Comparison of ENCODE assay signal across 12 mouse cellular contexts in genomic region chr10:90112662-90113061, GRCm38 (mm10).
DNase-seq lines count a peak whose midpoint lies in the region; ATAC-seq and TF ChIP-seq lines count a peak whose summit lies in the region.
"Had no signal": no experiment of that assay in that cellular context is flagged by ENCODE, and none has a peak within 500 bp of the region (broad histone marks: within the 10 kb centered on the region; RNA-seq: fewer than 3 reads in every experiment).

No protein-coding gene starts in this region.

- ATAC-seq in lung, embryonic 14.5 days (ENCODE audit: insufficient read depth): peak; percentile 82
- ATAC-seq in stomach, postnatal 0 days (ENCODE audit: low FRiP score, low TSS enrichment): no peak

- TF ChIP-seq EP300 in heart, adult 2 months (IDR thresholded peaks at IDR 0.05; ENCODE audit: insufficient read depth, low read depth, low read length): no peak
- TF ChIP-seq EP300 in stomach, postnatal 0 days (optimal IDR thresholded peaks at IDR 0.05): no peak

- no peak overlapping the region for H3K27ac ChIP-seq in heart, adult 2 months
- no peak overlapping the region for H3K27ac ChIP-seq in heart, embryonic 10.5 days
- no peak overlapping the region for H3K27ac ChIP-seq in lung, embryonic 14.5 days (ENCODE audit: low read depth)
- no peak overlapping the region for H3K27ac ChIP-seq in stomach, postnatal 0 days (replicated peaks)
- H3K27ac ChIP-seq: hindbrain, embryonic 13.5 days had no signal

- H3K36me3 ChIP-seq in heart, adult 2 months (ENCODE audit: control insufficient read depth, insufficient read depth, low read length): no peaks in the 10 kb centered on the region
- H3K36me3 ChIP-seq in heart, embryonic 10.5 days: no peaks in the 10 kb centered on the region
- H3K36me3 ChIP-seq in lung, embryonic 14.5 days (ENCODE audit: insufficient read depth): no peaks in the 10 kb centered on the region
- no peaks in the 10 kb centered on the region for H3K36me3 ChIP-seq in stomach, postnatal 0 days (ENCODE audit: control insufficient read depth, insufficient read depth, low read length)
- H3K36me3 ChIP-seq: hindbrain, embryonic 13.5 days had no signal

- no peaks in the 10 kb centered on the region for H3K9me3 ChIP-seq in heart, embryonic 10.5 days
- no peaks in the 10 kb centered on the region for H3K9me3 ChIP-seq in lung, embryonic 14.5 days (ENCODE audit: low read depth, low read length)
- no peaks in the 10 kb centered on the region for H3K9me3 ChIP-seq in stomach, postnatal 0 days (ENCODE audit: control insufficient read depth, low read length)
- H3K9me3 ChIP-seq: hindbrain, embryonic 13.5 days had no signal

- intact Hi-C loops in heart, adult 2 months (cut with DNase I): no loop called here
- intact Hi-C loops in heart, postnatal 14 days (cut with DNase I): no loop called here

- no peaks in the 10 kb centered on the region for H3K79me2 ChIP-seq in heart, adult 2 months (replicated peaks; ENCODE audit: control insufficient read depth, insufficient read depth, low read length)

- no peaks in the 10 kb centered on the region for H3K27me3 ChIP-seq in heart, adult 2 months (ENCODE audit: control insufficient read depth, insufficient read depth, low read length)
- H3K27me3 ChIP-seq in heart, embryonic 10.5 days (ENCODE audit: insufficient read depth, poor library complexity, severe bottlenecking): no peaks in the 10 kb centered on the region
- H3K27me3 ChIP-seq in lung, embryonic 14.5 days (ENCODE audit: insufficient read depth, low read length): no peaks in the 10 kb centered on the region
- no peaks in the 10 kb centered on the region for H3K27me3 ChIP-seq in stomach, postnatal 0 days (ENCODE audit: control insufficient read depth, insufficient read depth, low read length)
- H3K27me3 ChIP-seq: hindbrain, embryonic 13.5 days had no signal

- no peak overlapping the region for H3K4me3 ChIP-seq in heart, adult 2 months
- no peak overlapping the region for H3K4me3 ChIP-seq in heart, embryonic 10.5 days
- H3K4me3 ChIP-seq in lung, embryonic 14.5 days (ENCODE audit: low read depth, low read length): no peak overlapping the region
- no peak overlapping the region for H3K4me3 ChIP-seq in lung, adult 2 months (replicated peaks; ENCODE audit: extremely low read depth, low read depth, low read length)
- no peak overlapping the region for H3K4me3 ChIP-seq in stomach, postnatal 0 days (ENCODE audit: low read depth, low read length)
- H3K4me3 ChIP-seq: hindbrain, embryonic 13.5 days had no signal

- 50% methylated on average over 5 of the region's 5 CpGs for WGBS in heart, adult 2 months
- 63% methylated on average over 5 of the region's 5 CpGs for WGBS in heart, embryonic 10.5 days
- WGBS in lung, embryonic 14.5 days: 29% methylated on average over 5 of the region's 5 CpGs
- WGBS in lung, adult 2 months: 48% methylated on average over 5 of the region's 5 CpGs
- 35% methylated on average over 5 of the region's 5 CpGs for WGBS in stomach, postnatal 0 days

- no peaks in the 10 kb centered on the region for H3K4me1 ChIP-seq in heart, adult 2 months (ENCODE audit: control insufficient read depth, insufficient read depth, low read length)
- no peaks in the 10 kb centered on the region for H3K4me1 ChIP-seq in heart, embryonic 10.5 days
- H3K4me1 ChIP-seq in lung, embryonic 14.5 days (ENCODE audit: insufficient read depth): no peaks in the 10 kb centered on the region
- no peaks in the 10 kb centered on the region for H3K4me1 ChIP-seq in lung, adult 2 months (ENCODE audit: control insufficient read depth, insufficient read depth, low read length)
- H3K4me1 ChIP-seq in stomach, postnatal 0 days (replicated peaks; ENCODE audit: control insufficient read depth, insufficient read depth): no peaks in the 10 kb centered on the region
- H3K4me1 ChIP-seq: hindbrain, embryonic 13.5 days had no signal

- TF ChIP-seq POLR2A in heart, adult 2 months (IDR thresholded peaks at IDR 0.05; ENCODE audit: insufficient read depth, low read depth, low read length): no peak
- no peak for TF ChIP-seq POLR2A in lung, adult 2 months (IDR thresholded peaks at IDR 0.05; ENCODE audit: borderline replicate concordance, extremely low read depth, low read depth, low read length)

- no peak for TF ChIP-seq CTCF in heart, adult 2 months (IDR thresholded peaks at IDR 0.05)
- TF ChIP-seq CTCF in lung, embryonic 14.5 days (IDR thresholded peaks at IDR 0.05; ENCODE audit: low read depth): no peak
- TF ChIP-seq CTCF in lung, adult 2 months (IDR thresholded peaks at IDR 0.05; ENCODE audit: insufficient read depth, low read length): no peak
- no peak for TF ChIP-seq CTCF in stomach, postnatal 0 days (IDR thresholded peaks at IDR 0.05; ENCODE audit: low read depth)

- H3K4me2 ChIP-seq in lung, embryonic 14.5 days: no peak overlapping the region
- H3K4me2 ChIP-seq in stomach, postnatal 0 days (replicated peaks; ENCODE audit: low read depth): no peak overlapping the region
- H3K4me2 ChIP-seq: hindbrain, embryonic 13.5 days had no signal

- peak; percentile 28 to 38 for DNase-seq in heart, adult 2 months
- DNase-seq in heart, embryonic 10.5 days (ENCODE audit: low spot score): no peak
- peak; percentile 56 for DNase-seq in lung, embryonic 14.5 days
- no peak for DNase-seq in lung, adult 2 months
- DNase-seq in heart, postnatal 14 days: peak; percentile 39 to 57
- peak; percentile 26 for DNase-seq in lung, postnatal 36 days
- DNase-seq in stomach, postnatal 0 days (ENCODE audit: low spot score): no peak
- DNase-seq in cerebellum, adult 8-10 months: no peak
- DNase-seq: adrenal gland, adult 2 months; liver; spleen, adult 18-20 months had no signal

- H3K9ac ChIP-seq in heart, adult 2 months (ENCODE audit: low read depth, low read length): no peak overlapping the region
- no peak overlapping the region for H3K9ac ChIP-seq in lung, embryonic 14.5 days
- no peak overlapping the region for H3K9ac ChIP-seq in stomach, postnatal 0 days (ENCODE audit: low read length)
- H3K9ac ChIP-seq: hindbrain, embryonic 13.5 days had no signal

Comparison
In these comparisons a context has a peak if more than half of its experiments do, and no peak if none do; other contexts are left out.
1. DNase-seq: peak in heart, adult 2 months (2 of 2), lung, embryonic 14.5 days (single experiment), heart, postnatal 14 days (2 of 2) and lung, postnatal 36 days (single experiment); none in heart, embryonic 10.5 days (single experiment), lung, adult 2 months (single experiment), stomach, postnatal 0 days (single experiment) and cerebellum, adult 8-10 months (single experiment).